Mouse (Mus musculus) CH12.LX (cell line): ENCODE measurements around the gene Dnm3. TPM values are rescaled to one million over a fixed set of nuclear protein-coding genes. Genes with fewer than 3 reads are reported as not detected.

Experiments used
- DNase-seq: peaks from one replicate; pipeline ENCODE4 v3.0.0-alpha.2; 2013; ENCODE audit errors: extremely low read depth
- H3K27ac ChIP-seq: 2 replicates; pipeline ENCODE4 v1.5.1; 2012; ENCODE audit warnings: low read depth, mild to moderate bottlenecking, control low read depth, moderate library complexity; ENCODE audit not compliant: insufficient read depth
- H3K27me3 ChIP-seq: replicated peaks from 2 replicates; pipeline ENCODE3; 2012; ENCODE audit warnings: inconsistent platforms
- H3K36me3 ChIP-seq, 2 experiments: replicated peaks in 1 of 2; 2 replicates each; pipeline versions ENCODE3 to v1.6.1; 2012; ENCODE audit warnings: inconsistent platforms in 1 of 2, low read length in 1 of 2, mild to moderate bottlenecking in 1 of 2, mixed read lengths in 1 of 2, moderate library complexity in 1 of 2; ENCODE audit not compliant: control insufficient read depth in 1 of 2, insufficient read depth in 1 of 2
- H3K4me1 ChIP-seq, 2 experiments: 2 replicates each; pipeline ENCODE4 v1.6.1; 2012; ENCODE audit warnings: inconsistent platforms in 1 of 2, moderate library complexity in 1 of 2; ENCODE audit not compliant: insufficient read depth in 2 of 2, control insufficient read depth in 1 of 2
- H3K4me2 ChIP-seq: 2 replicates; pipeline ENCODE4 v1.6.1; 2012; ENCODE audit warnings: low read depth, mild to moderate bottlenecking, control low read depth; ENCODE audit not compliant: poor library complexity, insufficient read depth, severe bottlenecking
- H3K4me3 ChIP-seq, 3 experiments: fragments of 150-350 bp in 1 of 3; sonication (generic) in 1 of 3; replicated peaks in 1 of 3; 2 replicates each; pipeline versions ENCODE3 to v1.5.1; 2011 to 2012; ENCODE audit warnings: low read depth in 2 of 3, low read length in 2 of 3, mild to moderate bottlenecking in 2 of 3, moderate library complexity in 2 of 3, control low read depth in 1 of 3, improper control_type of control experiment in 1 of 3, inconsistent platforms in 1 of 3, mixed read lengths in 1 of 3; ENCODE audit not compliant: poor library complexity in 1 of 3
- H3K79me2 ChIP-seq: replicated peaks from 2 replicates; pipeline ENCODE4 v1.6.1; 2012; ENCODE audit warnings: mild to moderate bottlenecking, moderate library complexity; ENCODE audit not compliant: control insufficient read depth, poor library complexity, insufficient read depth, severe bottlenecking; ENCODE audit errors: extremely low read depth
- H3K9ac ChIP-seq: 2 replicates; pipeline ENCODE4 v1.6.1; 2012; ENCODE audit warnings: low read depth, mild to moderate bottlenecking, control low read depth, moderate library complexity; ENCODE audit not compliant: insufficient read depth
- H3K9me3 ChIP-seq: replicated peaks from 2 replicates; pipeline ENCODE3; 2012; ENCODE audit warnings: low read length, inconsistent platforms, mixed read lengths
- BHLHE40 ChIP-seq: IDR thresholded peaks from 2 replicates; pipeline ENCODE4 v1.6.1; 2011; ENCODE audit warnings: mild to moderate bottlenecking, low read depth, low read length, improper control_type of control experiment
- CHD2 ChIP-seq: IDR thresholded peaks from 2 replicates; pipeline ENCODE4 v1.6.1; 2011; ENCODE audit warnings: low read length, improper control_type of control experiment
- CTCF ChIP-seq, 2 experiments: IDR thresholded peaks in 1 of 2; conservative IDR thresholded peaks in 1 of 2; 2 replicates each; pipeline ENCODE4 v1.5.1; 2011 to 2012; ENCODE audit warnings: low read depth in 2 of 2, low read length in 2 of 2, improper control_type of control experiment in 1 of 2, inconsistent platforms in 1 of 2, mild to moderate bottlenecking in 1 of 2, moderate library complexity in 1 of 2
- E2F4 ChIP-seq: IDR thresholded peaks from 2 replicates; pipeline ENCODE4 v1.6.1; 2011; ENCODE audit warnings: low read depth, low read length, improper control_type of control experiment; ENCODE audit not compliant: insufficient replicate concordance
- ELF1 ChIP-seq: IDR thresholded peaks from 2 replicates; pipeline ENCODE4 v1.6.1; 2014; ENCODE audit warnings: low read depth, mild to moderate bottlenecking, inconsistent platforms, low read length, improper control_type of control experiment
- EP300 ChIP-seq: IDR thresholded peaks from 2 replicates; pipeline ENCODE4 v1.6.1; 2011; ENCODE audit warnings: low read length, improper control_type of control experiment
- ETS1 ChIP-seq: conservative IDR thresholded peaks from 2 replicates; pipeline ENCODE4 v1.6.1; 2012; ENCODE audit warnings: low read depth, mild to moderate bottlenecking, inconsistent platforms, low read length, improper control_type of control experiment, moderate library complexity
- GABPA ChIP-seq: IDR thresholded peaks from 2 replicates; pipeline ENCODE4 v1.6.1; 2012; ENCODE audit warnings: low read depth, low read length, improper control_type of control experiment, inconsistent platforms; ENCODE audit not compliant: insufficient replicate concordance
- HCFC1 ChIP-seq: IDR thresholded peaks from 2 replicates; pipeline ENCODE4 v1.6.1; 2012; ENCODE audit warnings: low read depth, mild to moderate bottlenecking, inconsistent platforms, low read length, improper control_type of control experiment
- IRF4 ChIP-seq: IDR thresholded peaks from 2 replicates; pipeline ENCODE4 v1.6.1; 2014; ENCODE audit warnings: low read depth, mild to moderate bottlenecking, inconsistent platforms, low read length, improper control_type of control experiment
- JUN ChIP-seq: IDR thresholded peaks from 2 replicates; pipeline ENCODE4 v1.6.1; 2011; ENCODE audit warnings: low read depth, mild to moderate bottlenecking, low read length, improper control_type of control experiment, moderate library complexity; ENCODE audit not compliant: insufficient read depth
- JUND ChIP-seq: conservative IDR thresholded peaks from 2 replicates; pipeline ENCODE4 v1.6.1; 2011; ENCODE audit warnings: low read depth, low read length, improper control_type of control experiment
- KAT2A ChIP-seq: IDR thresholded peaks from 2 replicates; pipeline ENCODE4 v1.6.1; 2012; ENCODE audit warnings: low read length, improper control_type of control experiment, inconsistent platforms; ENCODE audit not compliant: insufficient replicate concordance
- MAFK ChIP-seq: IDR thresholded peaks from 2 replicates; pipeline ENCODE4 v1.6.1; 2011; ENCODE audit warnings: low read length, improper control_type of control experiment; ENCODE audit not compliant: insufficient replicate concordance
- MAX ChIP-seq: IDR thresholded peaks from 2 replicates; pipeline ENCODE4 v1.6.1; 2011; ENCODE audit warnings: low read length, improper control_type of control experiment
- MAZ ChIP-seq: IDR thresholded peaks from 2 replicates; pipeline ENCODE4 v1.6.1; 2012; ENCODE audit warnings: low read depth, mild to moderate bottlenecking, inconsistent platforms, low read length, improper control_type of control experiment, moderate library complexity
- MEF2A ChIP-seq: IDR thresholded peaks from 2 replicates; pipeline ENCODE4 v1.6.1; 2014; ENCODE audit warnings: low read depth, mild to moderate bottlenecking, inconsistent platforms, low read length, improper control_type of control experiment, borderline replicate concordance
- MXI1 ChIP-seq: IDR thresholded peaks from 2 replicates; pipeline ENCODE4 v1.6.1; 2011; ENCODE audit warnings: mild to moderate bottlenecking, low read depth, low read length, improper control_type of control experiment
- MYC ChIP-seq: IDR thresholded peaks from 2 replicates; pipeline ENCODE4 v1.6.1; 2011; ENCODE audit warnings: low read depth, mild to moderate bottlenecking, improper control_type of control experiment, low read length
- NELFE ChIP-seq: IDR thresholded peaks from 2 replicates; pipeline ENCODE4 v1.6.1; 2011; ENCODE audit warnings: low read depth, low read length, improper control_type of control experiment
- NRF1 ChIP-seq: IDR thresholded peaks from 2 replicates; pipeline ENCODE4 v1.6.1; 2014; ENCODE audit warnings: low read depth, mild to moderate bottlenecking, inconsistent platforms, low read length, improper control_type of control experiment, moderate library complexity
- PAX5 ChIP-seq: IDR thresholded peaks from 2 replicates; pipeline ENCODE4 v1.6.1; 2012; ENCODE audit warnings: low read length, inconsistent platforms, mixed read lengths
- POLR2A ChIP-seq: IDR thresholded peaks from 2 replicates; pipeline ENCODE4 v1.6.1; 2011; ENCODE audit warnings: low read depth, mild to moderate bottlenecking, improper control_type of control experiment, low read length
- POLR2AphosphoS2 ChIP-seq: IDR thresholded peaks from 2 replicates; pipeline ENCODE4 v1.6.1; 2011; ENCODE audit warnings: low read depth, low read length, improper control_type of control experiment
- RAD21 ChIP-seq: IDR thresholded peaks from 2 replicates; pipeline ENCODE4 v1.6.1; 2011; ENCODE audit warnings: low read depth, mild to moderate bottlenecking, low read length, improper control_type of control experiment, moderate library complexity
- RCOR1 ChIP-seq: conservative IDR thresholded peaks from 2 replicates; pipeline ENCODE4 v1.6.1; 2012; ENCODE audit warnings: low read depth, mild to moderate bottlenecking, inconsistent platforms, low read length, improper control_type of control experiment
- SIN3A ChIP-seq: IDR thresholded peaks from 2 replicates; pipeline ENCODE4 v1.6.1; 2012; ENCODE audit warnings: low read length, improper control_type of control experiment, inconsistent platforms
- SMC3 ChIP-seq: IDR thresholded peaks from 2 replicates; pipeline ENCODE4 v1.6.1; 2011; ENCODE audit warnings: low read depth, low read length, improper control_type of control experiment
- TBP ChIP-seq: conservative IDR thresholded peaks from 2 replicates; pipeline ENCODE4 v1.6.1; 2011; ENCODE audit warnings: low read depth, low read length, improper control_type of control experiment
- TCF12 ChIP-seq: IDR thresholded peaks from 2 replicates; pipeline ENCODE4 v1.6.1; 2014; ENCODE audit warnings: low read depth, mild to moderate bottlenecking, inconsistent platforms, low read length, improper control_type of control experiment
- USF2 ChIP-seq: conservative IDR thresholded peaks from 2 replicates; pipeline ENCODE4 v1.6.1; 2011; ENCODE audit warnings: low read depth, low read length, improper control_type of control experiment
- ZC3H11A ChIP-seq: IDR thresholded peaks from 2 replicates; pipeline ENCODE4 v1.6.1; 2012; ENCODE audit warnings: low read depth, mild to moderate bottlenecking, inconsistent platforms, low read length, improper control_type of control experiment
- ZKSCAN1 ChIP-seq: IDR thresholded peaks from 2 replicates; pipeline ENCODE4 v1.6.1; 2012; ENCODE audit warnings: low read depth, inconsistent platforms, low read length, improper control_type of control experiment, borderline replicate concordance
- ZNF384 ChIP-seq: IDR thresholded peaks from 2 replicates; pipeline ENCODE4 v1.6.1; 2012; ENCODE audit warnings: low read depth, low read length, improper control_type of control experiment, inconsistent platforms
- dilution Hi-C: fragments of 300-500 bp; cut with MboI; formaldehyde crosslinking; loops from 2 replicates; pipeline ENCODE4 v1.14.3; 2020; ENCODE audit warnings: low sequenced_read_pairs; ENCODE audit not compliant: extremely low pct_unique_long_range_greater_than_20kb, extremely low pct_ligation_motif_present
- in situ Hi-C: fragments of 300-500 bp; cut with MboI; formaldehyde crosslinking; loops from 3 replicates; pipeline ENCODE4 v1.14.3; 2019; ENCODE audit warnings: low sequenced_read_pairs, low pct_ligation_motif_present, low pct_unique_long_range_greater_than_20kb, mixed read lengths
- polyA plus RNA-seq: library from polyadenylated mRNA; unstranded; fragments of >175 nt; gene quantifications from 2 replicates; pipeline ENCODE4 v1.2.1, GENCODE M21; 2012; ENCODE audit warnings: low read depth; ENCODE audit not compliant: insufficient read length
- total RNA-seq, 2 experiments: library from RNA; depleted of rRNA; stranded (reverse); fragments of 300-350 nt in 1 of 2; fragments of >200 nt in 1 of 2; gene quantifications; 2 replicates each; pipeline ENCODE4 v1.2.3; 2012 to 2014

The Dnm3 gene
- total and polyA plus RNA-seq, 3 experiments, result 3.6 to 9.5 (median 6.9) TPM

GRCm38 (mm10) chr1:162093806-162094522 lies 383.9 kb downstream of the Dnm3 start (continued):
- TF ChIP-seq ZC3H11A (no peak), RCOR1 (no peak), BHLHE40 (peak; percentile 76; the same call in 1 of the 2 replicates), JUND (peak; percentile 98), EP300 (peak; percentile 96)
- TF ChIP-seq, all 38 proteins: peak for 16

- Histone ChIP-seq H3K9ac (peak overlapping the region; percentile 50), H3K27ac (peak overlapping the region; percentile 88), H3K9me3 (peaks cover 3% of the 10 kb centered on the region), H3K36me3 (no peaks in the 10 kb centered on the region), H3K4me1 (peaks cover 3 to 27% of the 10 kb centered on the region in 2 experiments), H3K4me3 (no peak overlapping the region), H3K4me2 (peak overlapping the region; percentile 94), H3K27me3 (no peaks in the 10 kb centered on the region), H3K79me2 (no peaks in the 10 kb centered on the region; the same call in 1 of the 2 replicates)
- dilution Hi-C loops (no loop called here), in situ Hi-C loops (no loop called here)
- no peak for TF ChIP-seq USF2
- no peak for TF ChIP-seq MXI1
- TF ChIP-seq SIN3A, result peak; percentile 63
- TF ChIP-seq BHLHE40, result peak; percentile 71
- TF ChIP-seq RAD21, result no peak; the same call in 1 of the 2 replicates
- TF ChIP-seq HCFC1, result no peak; the same call in none of the 2 replicates
- TF ChIP-seq MAZ, result no peak
- no peak for TF ChIP-seq MAX
- no peak for TF ChIP-seq ZC3H11A
- TF ChIP-seq ETS1, result peak; percentile 77
- TF ChIP-seq EP300, result peak; percentile 88
- peak; percentile 27 for TF ChIP-seq SMC3
- TF ChIP-seq JUN, result 0 out of 2 replicates have a peak, but pooled peaks have one; percentile 38
- TF ChIP-seq IRF4, result peak; percentile 82; the same call in 1 of the 2 replicates
- peak; percentile 75 for TF ChIP-seq TCF12
- TF ChIP-seq NELFE, result no peak
- TF ChIP-seq ZKSCAN1, result no peak
- TF ChIP-seq PAX5, result no peak
- TF ChIP-seq NRF1, result no peak
- TF ChIP-seq JUND, result peak; percentile 54; the same call in 1 of the 2 replicates
- 0 out of 2 replicates have a peak, but pooled peaks have one; percentile 23 for TF ChIP-seq POLR2A
- no peak for TF ChIP-seq MAFK
- TF ChIP-seq ELF1, result peak; percentile 59
- no peak for TF ChIP-seq E2F4
- TF ChIP-seq CTCF (conservative IDR thresholded peaks at IDR 0.05 in 1 of 2, IDR thresholded peaks at IDR 0.05 in 1 of 2; ENCODE audit: low read depth in 2 of 2, low read length in 2 of 2), result no peak
- peak; percentile 83 for TF ChIP-seq CHD2
- peak; percentile 68; the same call in 1 of the 2 replicates for TF ChIP-seq RCOR1
- TF ChIP-seq KAT2A, result no peak
- peak; percentile 57; the same call in 1 of the 2 replicates for TF ChIP-seq MYC
- peak; percentile 66 for TF ChIP-seq ZNF384
- 0 out of 2 replicates have a peak, but pooled peaks have one; percentile 41 for TF ChIP-seq TBP
- no peak for TF ChIP-seq POLR2AphosphoS2
- no peak for TF ChIP-seq GABPA
- peak; percentile 79 for TF ChIP-seq MEF2A
- DNase-seq, result peak; percentile 93
Measured at GRCm38 (mm10) chr1:162092899-162093659, 384.8 kb downstream of the Dnm3 start.
